Mouse (Mus musculus): ENCODE results near the gene Crebbp. TPM values are rescaled to one million over a fixed set of nuclear protein-coding genes. Genes with fewer than 3 reads are reported as not detected.
A peak's percentile ranks its signal among the peaks of the same experiment; 100 is the strongest.

The Crebbp gene
- total and polyA plus RNA-seq, 3 experiments: 5.4 to 18.8 (median 14.7) TPM

DNA sequence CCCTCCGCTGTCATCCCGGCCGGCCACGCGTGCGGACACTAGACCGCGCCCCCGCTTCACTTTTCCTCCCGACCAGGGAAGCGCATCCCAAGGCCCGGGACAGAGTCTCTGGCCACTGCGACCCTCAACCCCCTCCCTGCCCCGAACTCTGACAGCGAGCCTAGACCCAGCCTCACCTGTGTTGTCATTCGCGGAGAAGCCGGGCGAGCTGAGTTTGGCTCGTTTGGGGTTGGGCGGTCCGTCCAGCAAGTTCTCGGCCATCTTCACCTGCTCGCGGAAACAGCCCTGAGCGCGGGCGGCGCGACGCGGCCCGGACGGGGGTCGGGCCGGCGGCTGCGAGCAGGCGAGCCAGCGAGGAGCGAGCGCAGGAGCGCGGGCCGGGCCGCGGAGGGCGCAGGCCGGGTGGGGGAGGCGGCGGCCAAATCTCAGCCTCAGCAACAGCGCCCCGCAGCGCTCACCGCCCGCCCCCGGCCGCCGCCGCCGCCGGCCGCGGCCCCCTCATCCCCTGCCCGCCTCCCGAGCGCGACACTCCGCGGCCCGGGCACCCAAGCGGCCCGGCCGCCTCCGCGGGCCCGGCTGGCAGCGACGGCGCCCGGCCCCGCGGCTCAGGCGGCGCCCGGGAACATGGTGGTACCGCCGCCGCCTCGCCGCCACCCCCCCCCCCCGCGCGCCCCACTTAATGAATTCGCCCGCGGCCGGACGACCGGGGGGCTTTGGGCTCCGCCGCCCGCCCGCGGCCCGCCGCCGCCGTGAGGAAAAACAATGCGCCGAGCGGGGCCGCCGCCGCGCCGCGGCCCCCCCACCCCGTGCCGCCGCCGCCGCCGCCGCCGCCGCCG is 616 bp downstream of the Crebbp start:
- Histone ChIP-seq H3K79me2 (replicated peaks; ENCODE audit: control insufficient read depth, extremely low read depth, insufficient read depth, poor library complexity, severe bottlenecking) (peaks cover 43% of the 10 kb centered on the region), H3K4me2 (ENCODE audit: insufficient read depth, low read depth, poor library complexity, severe bottlenecking) (peak overlapping the region; percentile 96), H3K36me3 (replicated peaks in 1 of 2; ENCODE audit: control insufficient read depth in 1 of 2, insufficient read depth in 1 of 2, low read length in 1 of 2) (peaks cover 0 to 17% of the 10 kb centered on the region in 2 experiments), H3K9me3 (replicated peaks; ENCODE audit: low read length) (no peaks in the 10 kb centered on the region), H3K27ac (ENCODE audit: insufficient read depth, low read depth) (no peak overlapping the region), H3K9ac (ENCODE audit: insufficient read depth, low read depth) (peak overlapping the region; percentile 99), H3K4me3 (replicated peaks in 1 of 3; ENCODE audit: low read depth in 2 of 3, low read length in 2 of 3, poor library complexity in 1 of 3) (peak overlapping the region; percentile 79 to 82 (median 81)), H3K4me1 (ENCODE audit: control insufficient read depth in 1 of 2, insufficient read depth in 2 of 2) (peaks cover 7 to 31% of the 10 kb centered on the region in 2 experiments; a peak in 3 of 4 replicates), H3K27me3 (replicated peaks) (peaks cover 36% of the 10 kb centered on the region)
- peak; percentile 52 for DNase-seq (ENCODE audit: extremely low read depth)
- in situ Hi-C loops (cut with MboI; ENCODE audit: low pct_ligation_motif_present, low pct_unique_long_range_greater_than_20kb, low sequenced_read_pairs): no loop called here
- dilution Hi-C loops (cut with MboI; ENCODE audit: extremely low pct_ligation_motif_present, extremely low pct_unique_long_range_greater_than_20kb, low sequenced_read_pairs): no loop called here
- 0 out of 2 replicates have a peak, but pooled peaks have one; percentile 32 for TF ChIP-seq MAZ (IDR thresholded peaks at IDR 0.05; ENCODE audit: low read depth, low read length)
- no peak for TF ChIP-seq CHD1 (IDR thresholded peaks at IDR 0.05; ENCODE audit: low read depth, low read length)
- peak; percentile 19; the same call in 1 of the 2 replicates for TF ChIP-seq MAX (IDR thresholded peaks at IDR 0.05; ENCODE audit: low read length)
- TF ChIP-seq MYC (IDR thresholded peaks at IDR 0.05; ENCODE audit: low read depth, low read length): no peak
- TF ChIP-seq KAT2A (IDR thresholded peaks at IDR 0.05; ENCODE audit: insufficient replicate concordance, low read length): no peak
- TF ChIP-seq RCOR1 (conservative IDR thresholded peaks at IDR 0.05; ENCODE audit: low read depth, low read length): 0 out of 2 replicates have a peak, but pooled peaks have one; percentile 51
- TF ChIP-seq USF1 (IDR thresholded peaks at IDR 0.05; ENCODE audit: low read depth, low read length): no peak
- TF ChIP-seq ELF1 (IDR thresholded peaks at IDR 0.05; ENCODE audit: low read depth, low read length): 0 out of 2 replicates have a peak, but pooled peaks have one; percentile 19
- TF ChIP-seq NELFE (IDR thresholded peaks at IDR 0.05; ENCODE audit: low read depth, low read length): no peak
- TF ChIP-seq CTCF (conservative IDR thresholded peaks at IDR 0.05 in 1 of 2, IDR thresholded peaks at IDR 0.05 in 1 of 2; ENCODE audit: low read depth in 2 of 2, low read length in 2 of 2): peak in 1 of 2 experiments; percentile 44; a peak in 2 of 4 replicates
- TF ChIP-seq CHD2 (IDR thresholded peaks at IDR 0.05; ENCODE audit: low read length): 0 out of 2 replicates have a peak, but pooled peaks have one; percentile 12
- TF ChIP-seq IRF4 (IDR thresholded peaks at IDR 0.05; ENCODE audit: low read depth, low read length): no peak
- TF ChIP-seq UBTF (IDR thresholded peaks at IDR 0.05; ENCODE audit: low read depth, low read length): peak; percentile 90
- peak; percentile 76 for TF ChIP-seq MXI1 (IDR thresholded peaks at IDR 0.05; ENCODE audit: low read depth, low read length)
- 0 out of 2 replicates have a peak, but pooled peaks have one; percentile 38 for TF ChIP-seq NRF1 (IDR thresholded peaks at IDR 0.05; ENCODE audit: low read depth, low read length)
- TF ChIP-seq ZMIZ1 (IDR thresholded peaks at IDR 0.05; ENCODE audit: low read depth, low read length): peak; percentile 49; the same call in 1 of the 2 replicates
- TF ChIP-seq RAD21 (IDR thresholded peaks at IDR 0.05; ENCODE audit: low read depth, low read length): peak; percentile 11
- TF ChIP-seq POLR2AphosphoS2 (IDR thresholded peaks at IDR 0.05; ENCODE audit: low read depth, low read length): no peak
- TF ChIP-seq SIN3A (IDR thresholded peaks at IDR 0.05; ENCODE audit: low read length): peak; percentile 29; the same call in 1 of the 2 replicates

Measured in CH12.LX (cell line).